Comparison of ENCODE assay signal across 8 mouse cellular contexts in the genomic region with DNA sequence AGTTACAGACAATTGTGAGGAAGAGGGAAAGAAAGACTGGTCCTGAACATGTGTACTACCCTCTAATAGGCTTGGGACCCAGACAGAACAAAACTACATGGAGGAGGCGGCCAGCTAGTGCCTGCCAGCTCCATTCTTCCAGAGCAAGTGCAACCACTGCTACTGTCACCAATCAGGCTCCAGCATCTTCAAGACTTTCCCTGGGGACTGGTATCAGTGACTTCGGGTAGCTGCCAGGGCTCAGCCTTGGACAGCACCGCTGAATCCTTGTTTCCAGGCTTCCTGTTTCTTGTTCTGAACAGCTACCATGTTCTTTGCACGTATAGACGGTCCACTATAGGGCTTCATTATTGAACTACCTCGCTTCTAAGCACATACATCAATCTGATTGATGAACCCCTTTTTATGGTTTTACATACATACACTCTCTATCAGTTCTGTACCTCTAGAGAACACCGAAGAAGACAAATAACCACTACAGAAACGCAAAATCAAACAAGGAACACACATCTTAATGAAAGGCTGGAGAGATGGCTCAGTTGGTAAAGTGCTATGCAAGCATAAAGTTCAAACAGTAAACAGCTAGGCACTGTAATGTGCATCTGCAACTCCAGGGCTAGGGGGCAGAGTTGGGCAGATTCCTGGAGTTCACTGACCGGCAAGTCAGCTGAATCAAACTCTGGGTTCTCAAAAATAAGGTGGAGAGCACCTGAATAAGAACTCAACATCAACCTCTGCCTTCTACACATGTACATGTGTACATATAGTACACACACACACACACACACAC. TPM values are rescaled to one million over a fixed set of nuclear protein-coding genes. Genes with fewer than 3 reads are reported as not detected.
DNase-seq lines count a peak whose midpoint lies in the region; ATAC-seq lines count a peak whose summit lies in the region.

No protein-coding gene starts in this region.

- ATAC-seq in kidney, embryonic 16.5 days (ENCODE audit: low FRiP score, low TSS enrichment), result no peak
- no peak for ATAC-seq in megakaryocyte, adult 5-6 weeks (ENCODE audit: poor library complexity, severe bottlenecking)
- ATAC-seq in hindbrain, embryonic 16.5 days, result no peak

- no peak overlapping the region for H3K9ac ChIP-seq in kidney, embryonic 16.5 days (replicated peaks; ENCODE audit: low read length)
- no peak overlapping the region for H3K9ac ChIP-seq in hindbrain, embryonic 16.5 days (ENCODE audit: low read depth, low read length)

- H3K27ac ChIP-seq in kidney, embryonic 16.5 days (ENCODE audit: low read length), result no peak overlapping the region
- no peak overlapping the region for H3K27ac ChIP-seq in hindbrain, embryonic 16.5 days (ENCODE audit: low read depth, low read length)

- no peaks in the 10 kb centered on the region for H3K9me3 ChIP-seq in kidney, embryonic 16.5 days (ENCODE audit: low read length)
- no peaks in the 10 kb centered on the region for H3K9me3 ChIP-seq in hindbrain, embryonic 16.5 days (ENCODE audit: control insufficient read depth, low read length)

- no peaks in the 10 kb centered on the region for H3K4me1 ChIP-seq in kidney, embryonic 16.5 days (ENCODE audit: insufficient read depth, low read length)
- H3K4me1 ChIP-seq in hindbrain, embryonic 16.5 days (ENCODE audit: control insufficient read depth, insufficient read depth, low read depth, low read length), result no peaks in the 10 kb centered on the region

- H3K36me3 ChIP-seq in kidney, embryonic 16.5 days (ENCODE audit: insufficient read depth, low read length), result peaks cover 31% of the 10 kb centered on the region
- peaks cover 7% of the 10 kb centered on the region; the same call in 1 of the 2 replicates for H3K36me3 ChIP-seq in hindbrain, embryonic 16.5 days (ENCODE audit: control insufficient read depth, insufficient read depth, low read length)

- H3K4me2 ChIP-seq in kidney, embryonic 16.5 days (replicated peaks; ENCODE audit: low read depth, low read length), result no peak overlapping the region
- no peak overlapping the region for H3K4me2 ChIP-seq in hindbrain, embryonic 16.5 days (ENCODE audit: low read length)

- H3K4me3 ChIP-seq in kidney, embryonic 16.5 days (ENCODE audit: low read length), result no peak overlapping the region
- no peak overlapping the region for H3K4me3 ChIP-seq in hindbrain, embryonic 16.5 days (ENCODE audit: low read length)

- peak; percentile 24 for DNase-seq in adrenal gland, postnatal 25 days
- no peak for DNase-seq in adrenal gland, postnatal 4 days (ENCODE audit: low spot score in 2 of 2)
- DNase-seq in kidney, adult 11 months, result peak; percentile 46
- peak; percentile 28 for DNase-seq in 416B (ENCODE audit: low read depth)
- DNase-seq in kidney, postnatal 10 days, result peak; percentile 70

- H3K27me3 ChIP-seq in kidney, embryonic 16.5 days (ENCODE audit: insufficient read depth, low read length), result no peaks in the 10 kb centered on the region
- H3K27me3 ChIP-seq in hindbrain, embryonic 16.5 days (replicated peaks; ENCODE audit: control insufficient read depth, insufficient read depth, low read length), result no peaks in the 10 kb centered on the region

- 84% methylated on average over 9 of the region's 9 CpGs for WGBS in kidney, embryonic 16.5 days
- WGBS in hindbrain, embryonic 16.5 days, result 89% methylated on average over 9 of the region's 9 CpGs

RNA-seq across cellular contexts. Expression of gene Cpd, which starts 35.9 kb away (rescaled TPM):
- total RNA-seq in adrenal gland, postnatal 25 days (2021), result 39.7 and 45.4 TPM in 2 replicates
- 10 to 100 TPM; 62.9 to 69.5 TPM for total RNA-seq in adrenal gland, postnatal 4 days (2021)
- 12.3 and 13.9 TPM in 2 replicates for polyA plus RNA-seq in kidney, embryonic 16.5 days (2015; fragmentation: Nextera tagmentation; extraction: Ambion mirVana)
- 28.0 and 28.3 TPM in 2 replicates for total RNA-seq in megakaryocyte, adult 5-6 weeks (2015)
- 19.6 and 23.9 TPM in 2 replicates for total RNA-seq in megakaryocyte, adult 5-6 weeks (2017)
- polyA plus RNA-seq in hindbrain, embryonic 16.5 days (2015; fragmentation: Nextera tagmentation; extraction: Ambion mirVana), result 3.8 and 5.6 TPM in 2 replicates

RNA-seq across cellular contexts. Expression of gene Gosr1, which starts 47.5 kb away (rescaled TPM):
- total RNA-seq in adrenal gland, postnatal 25 days (2021), result 44.6 and 77.1 TPM in 2 replicates
- total RNA-seq in adrenal gland, postnatal 4 days (2021), result 10 to 100 TPM; 72.3 to 77.9 TPM
- polyA plus RNA-seq in kidney, embryonic 16.5 days (2015; fragmentation: Nextera tagmentation; extraction: Ambion mirVana), result 34.0 and 34.8 TPM in 2 replicates
- total RNA-seq in megakaryocyte, adult 5-6 weeks (2015), result 19.1 and 19.2 TPM in 2 replicates
- total RNA-seq in megakaryocyte, adult 5-6 weeks (2017), result 78.0 and 81.5 TPM in 2 replicates
- polyA plus RNA-seq in hindbrain, embryonic 16.5 days (2015; fragmentation: Nextera tagmentation; extraction: Ambion mirVana), result 25.5 and 25.9 TPM in 2 replicates

Comparison
In these comparisons a context has a peak if more than half of its experiments do, and no peak if none do; other contexts are left out.
1. DNase-seq: peak in adrenal gland, postnatal 25 days (single experiment), kidney, adult 11 months (single experiment), 416B (single experiment) and kidney, postnatal 10 days (single experiment); none in adrenal gland, postnatal 4 days (0 of 2).